Mouse (Mus musculus): ENCODE data around the gene Palm. TPM values are rescaled to one million over a fixed set of nuclear protein-coding genes. Genes with fewer than 3 reads are reported as not detected.

Palm gene
- polyA plus RNA-seq, 1 experiment from 2014 or later = 140 TPM

- no peak for ATAC-seq (replicated peaks; ENCODE audit: low FRiP score)
- peaks cover 15% of the 10 kb centered on the region for H3K4me1 ChIP-seq (replicated peaks; ENCODE audit: control insufficient read depth, insufficient read depth, low read length)
- H3K4me2 ChIP-seq (ENCODE audit: low read depth, low read length, severe bottlenecking) = no peak overlapping the region
- H3K27me3 ChIP-seq (ENCODE audit: control insufficient read depth, insufficient read depth, low read length) = no peaks in the 10 kb centered on the region
- H3K4me3 ChIP-seq (ENCODE audit: low read depth, low read length) = no peak overlapping the region
- no peaks in the 10 kb centered on the region for H3K9me3 ChIP-seq (ENCODE audit: control insufficient read depth, low read length)
- no peak overlapping the region for H3K9ac ChIP-seq (ENCODE audit: low read length)
- 77% methylated on average over 11 of the region's 11 CpGs for WGBS
- peak; percentile 53 for DNase-seq (ENCODE audit: low spot score)
- peak overlapping the region; percentile 39; the same call in 1 of the 2 replicates for H3K27ac ChIP-seq (ENCODE audit: low read depth, low read length)
- peaks cover 7% of the 10 kb centered on the region for H3K36me3 ChIP-seq (ENCODE audit: control insufficient read depth, insufficient read depth, low read length)
Observed at GRCm38 (mm10) chr10:79807826-79808225, 14.5 kb downstream of the Palm start.

- Histone ChIP-seq H3K4me3 (ENCODE audit: low read depth, low read length) (no peak overlapping the region), H3K4me2 (ENCODE audit: low read depth, low read length, severe bottlenecking) (no peak overlapping the region), H3K36me3 (ENCODE audit: control insufficient read depth, insufficient read depth, low read length) (peaks cover 7% of the 10 kb centered on the region), H3K27ac (ENCODE audit: low read depth, low read length) (no peak overlapping the region), H3K4me1 (replicated peaks; ENCODE audit: control insufficient read depth, insufficient read depth, low read length) (peaks cover 10% of the 10 kb centered on the region), H3K27me3 (ENCODE audit: control insufficient read depth, insufficient read depth, low read length) (no peaks in the 10 kb centered on the region), H3K9me3 (ENCODE audit: control insufficient read depth, low read length) (no peaks in the 10 kb centered on the region), H3K9ac (ENCODE audit: low read length) (no peak overlapping the region)
- no peak for ATAC-seq (replicated peaks; ENCODE audit: low FRiP score)
- no peak for DNase-seq (ENCODE audit: low spot score)
- 92% methylated on average over 11 of the region's 11 CpGs for WGBS
Observed at GRCm38 (mm10) chr10:79808728-79809127, 15.4 kb downstream of the Palm start.

- no peak overlapping the region for H3K4me2 ChIP-seq (ENCODE audit: low read depth, low read length, severe bottlenecking)
- WGBS = 32% methylated on average over 15 of the region's 15 CpGs
- no peak overlapping the region for H3K27ac ChIP-seq (ENCODE audit: low read depth, low read length)
- peaks cover 13% of the 10 kb centered on the region for H3K36me3 ChIP-seq (ENCODE audit: control insufficient read depth, insufficient read depth, low read length)
- H3K9ac ChIP-seq (ENCODE audit: low read length) = no peak overlapping the region
- H3K9me3 ChIP-seq (ENCODE audit: control insufficient read depth, low read length) = no peaks in the 10 kb centered on the region
- ATAC-seq (replicated peaks; ENCODE audit: low FRiP score) (peak; percentile 65), DNase-seq (ENCODE audit: low spot score) (peak; percentile 93)
- H3K4me1 ChIP-seq (replicated peaks; ENCODE audit: control insufficient read depth, insufficient read depth, low read length) = no peaks in the 10 kb centered on the region
- no peaks in the 10 kb centered on the region for H3K27me3 ChIP-seq (ENCODE audit: control insufficient read depth, insufficient read depth, low read length)
- no peak overlapping the region for H3K4me3 ChIP-seq (ENCODE audit: low read depth, low read length)
Observed at GRCm38 (mm10) chr10:79811736-79812637, 18.6 kb downstream of the Palm start.

- ATAC-seq (replicated peaks; ENCODE audit: low FRiP score) (no peak), DNase-seq (ENCODE audit: low spot score) (no peak)
- no peak overlapping the region for H3K9ac ChIP-seq (ENCODE audit: low read length)
- no peak overlapping the region for H3K27ac ChIP-seq (ENCODE audit: low read depth, low read length)
- H3K27me3 ChIP-seq (ENCODE audit: control insufficient read depth, insufficient read depth, low read length) = no peaks in the 10 kb centered on the region
- 86% methylated on average over 5 of the region's 5 CpGs for WGBS
- H3K4me3 ChIP-seq (ENCODE audit: low read depth, low read length) = no peak overlapping the region
- H3K9me3 ChIP-seq (ENCODE audit: control insufficient read depth, low read length) = no peaks in the 10 kb centered on the region
- H3K4me1 ChIP-seq (replicated peaks; ENCODE audit: control insufficient read depth, insufficient read depth, low read length) = no peaks in the 10 kb centered on the region
- peaks cover 19% of the 10 kb centered on the region for H3K36me3 ChIP-seq (ENCODE audit: control insufficient read depth, insufficient read depth, low read length)
- no peak overlapping the region for H3K4me2 ChIP-seq (ENCODE audit: low read depth, low read length, severe bottlenecking)
Observed at GRCm38 (mm10) chr10:79814271-79814842, 21.0 kb downstream of the Palm start.

- Histone ChIP-seq H3K9ac (ENCODE audit: low read length) (no peak overlapping the region), H3K9me3 (ENCODE audit: control insufficient read depth, low read length) (no peaks in the 10 kb centered on the region), H3K36me3 (ENCODE audit: control insufficient read depth, insufficient read depth, low read length) (peaks cover 13% of the 10 kb centered on the region), H3K27ac (ENCODE audit: low read depth, low read length) (no peak overlapping the region), H3K4me2 (ENCODE audit: low read depth, low read length, severe bottlenecking) (no peak overlapping the region), H3K27me3 (ENCODE audit: control insufficient read depth, insufficient read depth, low read length) (no peaks in the 10 kb centered on the region), H3K4me1 (replicated peaks; ENCODE audit: control insufficient read depth, insufficient read depth, low read length) (no peaks in the 10 kb centered on the region), H3K4me3 (ENCODE audit: low read depth, low read length) (no peak overlapping the region)
- WGBS = 91% methylated on average over 12 of the region's 12 CpGs
- ATAC-seq (replicated peaks; ENCODE audit: low FRiP score) (no peak), DNase-seq (ENCODE audit: low spot score) (no peak)
Observed at GRCm38 (mm10) chr10:79815671-79816494, 22.5 kb downstream of the Palm start.

- Histone ChIP-seq H3K27ac (ENCODE audit: low read depth, low read length) (no peak overlapping the region), H3K4me2 (ENCODE audit: low read depth, low read length, severe bottlenecking) (no peak overlapping the region), H3K36me3 (ENCODE audit: control insufficient read depth, insufficient read depth, low read length) (peaks cover 12% of the 10 kb centered on the region; the same call in 1 of the 2 replicates), H3K9me3 (ENCODE audit: control insufficient read depth, low read length) (no peaks in the 10 kb centered on the region), H3K27me3 (ENCODE audit: control insufficient read depth, insufficient read depth, low read length) (no peaks in the 10 kb centered on the region), H3K4me3 (ENCODE audit: low read depth, low read length) (no peak overlapping the region), H3K9ac (ENCODE audit: low read length) (no peak overlapping the region), H3K4me1 (replicated peaks; ENCODE audit: control insufficient read depth, insufficient read depth, low read length) (no peaks in the 10 kb centered on the region; the same call in 1 of the 2 replicates)
- no peak for ATAC-seq (replicated peaks; ENCODE audit: low FRiP score)
- no peak for DNase-seq (ENCODE audit: low spot score)
- 86% methylated on average over 2 of the region's 2 CpGs for WGBS
Observed at GRCm38 (mm10) chr10:79817111-79817510, 23.7 kb downstream of the Palm start.

GRCm38 (mm10) chr10:79818225-79818624 lies 24.9 kb downstream of the Palm start:
- WGBS = 74% methylated on average over 4 of the region's 4 CpGs
- no peak overlapping the region for H3K4me2 ChIP-seq (ENCODE audit: low read depth, low read length, severe bottlenecking)
- ATAC-seq (replicated peaks; ENCODE audit: low FRiP score) (no peak), DNase-seq (ENCODE audit: low spot score) (no peak)
- H3K27me3 ChIP-seq (ENCODE audit: control insufficient read depth, insufficient read depth, low read length) = no peaks in the 10 kb centered on the region
- no peaks in the 10 kb centered on the region for H3K9me3 ChIP-seq (ENCODE audit: control insufficient read depth, low read length)
- H3K36me3 ChIP-seq (ENCODE audit: control insufficient read depth, insufficient read depth, low read length) = peaks cover 12% of the 10 kb centered on the region; the same call in 1 of the 2 replicates
- H3K4me3 ChIP-seq (ENCODE audit: low read depth, low read length) = no peak overlapping the region
- no peak overlapping the region for H3K9ac ChIP-seq (ENCODE audit: low read length)
- H3K4me1 ChIP-seq (replicated peaks; ENCODE audit: control insufficient read depth, insufficient read depth, low read length) = peaks cover 2% of the 10 kb centered on the region; the same call in 1 of the 2 replicates
- H3K27ac ChIP-seq (ENCODE audit: low read depth, low read length) = no peak overlapping the region

GRCm38 (mm10) chr10:79819606-79820005 lies 26.2 kb downstream of the Palm start:
- Histone ChIP-seq H3K36me3 (ENCODE audit: control insufficient read depth, insufficient read depth, low read length) (peaks cover 12% of the 10 kb centered on the region; the same call in 1 of the 2 replicates), H3K4me2 (ENCODE audit: low read depth, low read length, severe bottlenecking) (no peak overlapping the region), H3K9ac (ENCODE audit: low read length) (no peak overlapping the region), H3K9me3 (ENCODE audit: control insufficient read depth, low read length) (no peaks in the 10 kb centered on the region), H3K4me3 (ENCODE audit: low read depth, low read length) (no peak overlapping the region), H3K27ac (ENCODE audit: low read depth, low read length) (no peak overlapping the region), H3K27me3 (ENCODE audit: control insufficient read depth, insufficient read depth, low read length) (no peaks in the 10 kb centered on the region), H3K4me1 (replicated peaks; ENCODE audit: control insufficient read depth, insufficient read depth, low read length) (peaks cover 2% of the 10 kb centered on the region; the same call in 1 of the 2 replicates)
- ATAC-seq (replicated peaks; ENCODE audit: low FRiP score) = no peak
- WGBS = 92% methylated on average over 17 of the region's 17 CpGs
- no peak for DNase-seq (ENCODE audit: low spot score)
